Mouse (Mus musculus): Measurements from ENCODE around the gene Crb2.

The Crb2 gene

GRCm38 (mm10) chr2:37766027-37766761, 9.9 kb upstream of the Crb2 start:
- no peak for DNase-seq (ENCODE audit: low spot score)

- no peak for DNase-seq (ENCODE audit: low spot score)
Observed at GRCm38 (mm10) chr2:37767080-37767547, 8.9 kb upstream of the Crb2 start.

GRCm38 (mm10) chr2:37767739-37768138, 8.3 kb upstream of the Crb2 start:
- no peak for DNase-seq (ENCODE audit: low spot score)

- no peak for DNase-seq (ENCODE audit: low spot score)
Observed at GRCm38 (mm10) chr2:37768903-37769302, 7.1 kb upstream of the Crb2 start.

- DNase-seq (ENCODE audit: low spot score): no peak
Observed at GRCm38 (mm10) chr2:37769793-37770192, 6.3 kb upstream of the Crb2 start.

- DNase-seq (ENCODE audit: low spot score): peak; percentile 49
Observed at GRCm38 (mm10) chr2:37771618-37772285, 4.3 kb upstream of the Crb2 start.

- DNase-seq (ENCODE audit: low spot score): no peak
Observed at GRCm38 (mm10) chr2:37774571-37774970, 1.5 kb upstream of the Crb2 start.

GRCm38 (mm10) chr2:37776611-37777411, 762 bp downstream of the Crb2 start:
- DNase-seq (ENCODE audit: low spot score): no peak

- DNase-seq (ENCODE audit: low spot score): no peak
Observed at GRCm38 (mm10) chr2:37777958-37778720, 2.1 kb downstream of the Crb2 start.

- DNase-seq (ENCODE audit: low spot score): no peak
Observed at GRCm38 (mm10) chr2:37780270-37780929, 4.4 kb downstream of the Crb2 start.

GRCm38 (mm10) chr2:37781421-37781820, 5.4 kb downstream of the Crb2 start:
- DNase-seq (ENCODE audit: low spot score): no peak

GRCm38 (mm10) chr2:37782002-37782401, 6.0 kb downstream of the Crb2 start:
- DNase-seq (ENCODE audit: low spot score): no peak

GRCm38 (mm10) chr2:37784473-37784872, 8.4 kb downstream of the Crb2 start:
- no peak for DNase-seq (ENCODE audit: low spot score)

- no peak for DNase-seq (ENCODE audit: low spot score)
Observed at GRCm38 (mm10) chr2:37786461-37786860, 10.4 kb downstream of the Crb2 start.

GRCm38 (mm10) chr2:37788176-37788962, 12.3 kb downstream of the Crb2 start:
- no peak for DNase-seq (ENCODE audit: low spot score)

- no peak for DNase-seq (ENCODE audit: low spot score)
Observed at GRCm38 (mm10) chr2:37789029-37789428, 13.0 kb downstream of the Crb2 start.

- DNase-seq (ENCODE audit: low spot score): no peak
Observed at GRCm38 (mm10) chr2:37789995-37790394, 13.9 kb downstream of the Crb2 start.

- no peak for DNase-seq (ENCODE audit: low spot score)
Observed at GRCm38 (mm10) chr2:37790738-37791137, 14.7 kb downstream of the Crb2 start.

- no peak for DNase-seq (ENCODE audit: low spot score)
Observed at GRCm38 (mm10) chr2:37791340-37791739, 15.3 kb downstream of the Crb2 start.

- DNase-seq (ENCODE audit: low spot score): no peak
Observed at GRCm38 (mm10) chr2:37796021-37796420, 20.0 kb downstream of the Crb2 start.

GRCm38 (mm10) chr2:37797046-37797445, 21.0 kb downstream of the Crb2 start:
- no peak for DNase-seq (ENCODE audit: low spot score)
